Mouse (Mus musculus) T-cell, adult 66 days (primary cell): ENCODE data around the gene Gm15130. TPM values are rescaled to one million over a fixed set of nuclear protein-coding genes. Genes with fewer than 3 reads are reported as not detected.

Experiments used
- total RNA-seq, 2 experiments: library from RNA; stranded (reverse); gene quantifications; 3 replicates in 1 of 2; 4 replicates in 1 of 2; pipeline ENCODE4 v1.2.4; 2023

The Gm15130 gene
- total RNA-seq: not detected

DNA sequence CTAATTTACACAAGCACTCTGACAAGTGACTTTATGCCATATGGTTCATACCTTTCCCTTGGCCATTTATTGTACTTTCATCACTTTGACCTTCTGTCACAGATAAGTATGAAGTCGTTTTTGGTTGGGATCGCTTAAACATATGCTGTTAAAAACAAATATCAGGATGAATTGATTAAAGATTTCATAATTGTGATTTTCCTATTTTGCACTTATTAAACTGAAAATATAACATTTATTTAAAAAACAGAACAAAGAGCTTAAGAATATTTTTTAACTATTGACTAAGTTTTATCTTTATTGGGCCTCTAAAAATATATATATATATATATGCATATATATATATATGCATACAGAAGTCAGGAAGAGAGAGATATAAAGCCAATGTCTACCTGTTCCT, at the start of gene Gm15130:
TSS of gene Gm15130 (minus strand) at position 101 of the 400 bp plus-strand sequence.

GRCm38 (mm10) chr2:111105882-111106281, 46.9 kb downstream of the Gm15130 start, which contains the start of gene Gm13941:
Gene Gm13941, minus strand, starts transcription at chr2:111105982.

Other genes starting within 250 kb of the Gm15130 start
- not detected for gene Ano3, start 202.0 kb downstream of the Gm15130 start, total RNA-seq
- gene Gm13941, start 47.0 kb downstream of the Gm15130 start, total RNA-seq: not detected
- not detected for gene 4930430A15Rik, start 76.7 kb upstream of the Gm15130 start, total RNA-seq
- not detected for gene Olfr1275, start 82.3 kb upstream of the Gm15130 start, total RNA-seq
- gene Olfr1276, start 101.6 kb upstream of the Gm15130 start, total RNA-seq: not detected
- not detected for gene Olfr1277, start 121.2 kb upstream of the Gm15130 start, total RNA-seq
- not detected for gene Olfr1278, start 137.2 kb upstream of the Gm15130 start, total RNA-seq
- gene Olfr1279, start 147.7 kb upstream of the Gm15130 start, total RNA-seq: not detected
- gene Olfr1280, start 161.1 kb upstream of the Gm15130 start, total RNA-seq: not detected
- not detected for gene Olfr1281, start 173.6 kb upstream of the Gm15130 start, total RNA-seq
- not detected for gene Olfr1282, start 183.1 kb upstream of the Gm15130 start, total RNA-seq
- gene Olfr1283, start 213.9 kb upstream of the Gm15130 start, total RNA-seq: not detected
- not detected for gene Olfr1284, start 222.6 kb upstream of the Gm15130 start, total RNA-seq